Mouse (Mus musculus): Measurements from ENCODE around the gene Hinfp.

- TF ChIP-seq CTCF (IDR thresholded peaks at IDR 0.05; ENCODE audit: low read depth, low read length), result no peak
- no peak for TF ChIP-seq GATA1 (IDR thresholded peaks at IDR 0.05; ENCODE audit: borderline replicate concordance, low read length)
- TF ChIP-seq TAL1 (conservative IDR thresholded peaks at IDR 0.05; ENCODE audit: low read depth, low read length), result no peak
- no peak for TF ChIP-seq GATA2 (IDR thresholded peaks at IDR 0.05; ENCODE audit: borderline replicate concordance, low read depth, low read length)
- TF ChIP-seq POLR2AphosphoS5 (IDR thresholded peaks at IDR 0.05; ENCODE audit: insufficient replicate concordance, low read depth, low read length), result no peak
Observed at GRCm38 (mm10) chr9:44268432-44268831, 37.0 kb downstream of the Hinfp start, which contains the start of gene Nlrx1.

Data from G1E (cell line).